Mouse (Mus musculus): Measurements from ENCODE around the gene Trappc12.

DNA sequence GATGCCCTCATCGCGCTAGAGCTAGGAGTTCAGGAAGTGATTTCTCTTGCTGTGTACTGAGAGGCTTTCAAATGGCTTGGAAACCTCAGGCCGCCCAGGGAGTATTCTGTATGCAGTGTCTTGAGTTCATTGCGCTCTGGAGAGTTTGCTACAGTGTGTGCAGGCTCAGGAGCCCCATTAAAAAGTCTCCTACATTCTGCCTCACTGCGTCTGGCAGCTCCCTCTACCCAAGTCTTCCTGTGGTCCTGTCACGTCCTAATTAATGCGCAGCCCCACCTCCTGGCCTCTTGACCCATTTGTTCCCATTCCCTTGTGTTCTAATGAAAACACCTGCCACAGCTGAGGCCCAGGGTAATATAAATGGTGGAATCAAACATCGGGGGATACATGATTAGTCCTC, 34.6 kb upstream of the Trappc12 start:
- TF ChIP-seq CTCF (IDR thresholded peaks at IDR 0.05) = no peak
- TF ChIP-seq EP300 (IDR thresholded peaks at IDR 0.05) = no peak

All from lung, postnatal 0 days (tissue).